Mouse (Mus musculus) stomach, postnatal 0 days (tissue): ENCODE measurements around the gene Rbm5. TPM values are rescaled to one million over a fixed set of nuclear protein-coding genes. Genes with fewer than 3 reads are reported as not detected.

Experiments
- ATAC-seq: fragments of 200-750 bp; cut with Nextera tagmentation; 2 replicates; pipeline ENCODE4 v1.8.0; 2017; ENCODE audit not compliant: low FRiP score, low TSS enrichment
- DNase-seq: peaks from one replicate; pipeline ENCODE4 v3.0.0-alpha.2; 2016; ENCODE audit warnings: low spot score
- H3K27ac ChIP-seq: fragments of 300-500 bp; sonication (generic); replicated peaks from 2 replicates; pipeline ENCODE4 v1.5.1; 2014; ENCODE audit warnings: mild to moderate bottlenecking, control low read depth
- H3K27me3 ChIP-seq: fragments of 300-500 bp; sonication (generic); 2 replicates; pipeline ENCODE4 v1.6.1; 2014; ENCODE audit warnings: low read length; ENCODE audit not compliant: control insufficient read depth, insufficient read depth
- H3K36me3 ChIP-seq: fragments of 300-500 bp; sonication (generic); 2 replicates; pipeline ENCODE4 v1.6.1; 2014; ENCODE audit warnings: low read length, mixed read lengths; ENCODE audit not compliant: control insufficient read depth, insufficient read depth
- H3K4me1 ChIP-seq: fragments of 300-500 bp; sonication (generic); replicated peaks from 2 replicates; pipeline ENCODE4 v1.6.1; 2014; ENCODE audit warnings: antibody characterized with exemption; ENCODE audit not compliant: control insufficient read depth, insufficient read depth
- H3K4me2 ChIP-seq: fragments of 300-500 bp; sonication (generic); replicated peaks from 2 replicates; pipeline ENCODE4 v1.6.1; 2014; ENCODE audit warnings: low read depth, mild to moderate bottlenecking, control low read depth, moderate library complexity
- H3K4me3 ChIP-seq: fragments of 300-500 bp; sonication (generic); 2 replicates; pipeline ENCODE4 v1.5.1; 2014; ENCODE audit warnings: low read depth, low read length, control low read depth
- H3K9ac ChIP-seq: fragments of 300-500 bp; sonication (generic); 2 replicates; pipeline ENCODE4 v1.6.1; 2014; ENCODE audit warnings: mild to moderate bottlenecking, low read length, control low read depth, mixed read lengths
- H3K9me3 ChIP-seq: fragments of 300-500 bp; sonication (generic); 2 replicates; pipeline ENCODE4 v1.6.1; 2016; ENCODE audit warnings: low read length; ENCODE audit not compliant: control insufficient read depth
- CTCF ChIP-seq: IDR thresholded peaks from 2 replicates; pipeline ENCODE4 v1.5.1; 2016; ENCODE audit warnings: antibody characterized with exemption, low read depth, mild to moderate bottlenecking, moderate library complexity
- EP300 ChIP-seq: optimal IDR thresholded peaks from 2 replicates; pipeline ENCODE3; 2016; ENCODE audit warnings: antibody characterized with exemption
- WGBS: fragments of 180-500 bp; shearing (Covaris S2); extraction: QIAGEN DNeasy Blood & Tissue Kit; methylation state at CpG from one replicate; pipeline ENCODE4 v1.1.7; 2014; 5-methylcytosine and 5-hydroxymethylcytosine counted together
- polyA plus RNA-seq: library from polyadenylated mRNA; unstranded; fragments of >200 nt; fragmentation: Nextera tagmentation; extraction: Ambion mirVana; gene quantifications from 2 replicates; pipeline ENCODE4 v1.2.1, GENCODE M21; 2015

Rbm5 gene
- polyA plus RNA-seq, 1 experiment from 2014 or later: 67.3 TPM

DNA sequence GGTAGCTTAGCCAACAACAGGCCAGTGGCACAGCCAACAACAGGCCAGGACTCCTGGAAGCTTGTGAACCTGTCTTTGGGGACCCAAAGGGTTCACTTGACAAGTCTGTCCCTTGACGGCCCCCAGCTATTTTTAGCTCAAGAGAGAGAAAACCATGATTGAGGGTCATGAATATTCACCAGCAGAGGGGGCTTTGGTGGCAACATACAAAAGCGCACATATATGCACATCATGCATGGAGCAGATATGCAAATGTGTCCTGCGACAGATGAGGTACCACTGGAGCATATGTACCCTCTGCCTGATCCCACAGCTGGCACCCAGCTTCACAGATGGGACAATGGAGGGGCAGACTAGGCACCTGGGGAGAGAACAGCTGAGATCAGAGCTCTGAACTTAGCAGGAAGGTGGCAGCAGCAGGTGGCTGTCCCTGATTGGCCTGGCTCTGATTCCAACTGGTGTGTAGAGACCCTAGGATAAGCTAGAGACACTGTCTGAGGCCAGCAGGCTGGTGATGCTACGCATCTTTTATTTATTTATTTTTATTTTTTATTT, 77.3 kb downstream of the Rbm5 start:
- ATAC-seq: no peak

DNA sequence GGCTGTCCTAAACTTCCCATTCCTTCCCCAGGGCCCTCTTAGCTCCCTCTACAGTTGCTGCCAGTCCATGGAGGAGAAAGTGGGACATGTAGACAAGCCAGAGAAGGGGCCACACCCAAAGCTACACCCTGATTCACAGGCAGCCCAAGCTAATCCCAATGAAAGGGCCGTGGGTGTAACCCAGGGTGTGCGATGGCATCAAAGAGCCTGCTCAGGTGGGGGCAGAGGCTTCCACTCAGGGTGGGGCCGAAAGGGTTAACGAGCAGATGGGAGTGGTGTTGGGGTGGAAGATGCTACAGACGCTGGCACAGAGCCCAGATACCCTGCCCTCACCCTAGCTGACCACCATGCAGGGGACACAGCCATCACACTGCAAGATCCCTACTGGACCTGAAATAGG, 78.0 kb downstream of the Rbm5 start:
- no peaks in the 10 kb centered on the region for H3K27me3 ChIP-seq
- DNase-seq (peak; percentile 14), ATAC-seq (no peak)
- 43% methylated on average over 5 of the region's 5 CpGs for WGBS
- no peaks in the 10 kb centered on the region for H3K9me3 ChIP-seq
- H3K4me2 ChIP-seq: no peak overlapping the region
- H3K9ac ChIP-seq: no peak overlapping the region
- peaks cover 8% of the 10 kb centered on the region for H3K4me1 ChIP-seq
- no peak for TF ChIP-seq EP300
- TF ChIP-seq CTCF: no peak
- H3K27ac ChIP-seq: peak overlapping the region; percentile 49; the same call in 1 of the 2 replicates
- peaks cover 10% of the 10 kb centered on the region for H3K36me3 ChIP-seq
- H3K4me3 ChIP-seq: no peak overlapping the region

More for the DNA sequence above, 77.3 kb downstream of the Rbm5 start:
- Histone ChIP-seq H3K27ac (0 out of 2 replicates have a peak overlapping the region, but pooled peaks have one; percentile 4), H3K9me3 (no peaks in the 10 kb centered on the region), H3K27me3 (no peaks in the 10 kb centered on the region), H3K4me3 (no peak overlapping the region), H3K4me2 (no peak overlapping the region), H3K36me3 (peaks cover 10% of the 10 kb centered on the region), H3K9ac (no peak overlapping the region), H3K4me1 (peaks cover 13% of the 10 kb centered on the region)
- TF ChIP-seq CTCF: peak; percentile 60
- TF ChIP-seq EP300: no peak
- WGBS: 64% methylated on average over 4 of the region's 4 CpGs
- DNase-seq: no peak

DNA sequence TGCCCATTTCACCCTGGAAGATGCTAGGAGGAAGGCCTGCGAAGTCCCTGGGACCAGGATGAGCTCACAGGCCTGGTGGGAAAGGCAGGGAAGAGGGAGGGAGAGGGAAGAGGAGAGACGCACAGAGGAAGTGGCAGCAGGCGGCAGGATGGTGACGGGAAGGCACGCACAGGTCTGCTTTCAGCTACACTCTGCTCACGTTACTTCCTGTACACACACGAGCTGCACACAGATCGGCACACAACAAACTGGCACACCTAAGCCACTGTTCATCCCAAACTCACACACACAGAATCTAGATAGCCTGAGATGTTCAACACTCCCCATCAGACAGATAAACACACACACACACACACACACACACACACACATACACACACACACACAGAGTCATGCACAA, 80.4 kb downstream of the Rbm5 start:
- WGBS: 79% methylated on average over 8 of the region's 8 CpGs

More for the DNA sequence above, 80.4 kb downstream of the Rbm5 start:
- no peaks in the 10 kb centered on the region for H3K27me3 ChIP-seq
- DNase-seq (no peak), ATAC-seq (no peak)
- H3K9ac ChIP-seq: no peak overlapping the region
- H3K4me2 ChIP-seq: no peak overlapping the region
- TF ChIP-seq EP300 (no peak), CTCF (no peak)
- H3K27ac ChIP-seq: no peak overlapping the region
- no peaks in the 10 kb centered on the region for H3K9me3 ChIP-seq
- no peak overlapping the region for H3K4me3 ChIP-seq
- peaks cover 17% of the 10 kb centered on the region for H3K36me3 ChIP-seq
- 0 out of 2 replicates have a peak, but pooled peaks cover 3% of the 10 kb centered on the region for H3K4me1 ChIP-seq

Other genes with a start within 250 kb of the Rbm5 start
- 41.9 and 43.2 TPM in 2 replicates for gene Tmem115, start 237.1 kb downstream of the Rbm5 start, polyA plus RNA-seq
- gene Cyb561d2, start 228.8 kb downstream of the Rbm5 start, polyA plus RNA-seq: 26.7 and 28.2 TPM in 2 replicates
- gene Nprl2, start 228.8 kb downstream of the Rbm5 start, polyA plus RNA-seq: 24.8 and 24.9 TPM in 2 replicates
- 0.94 and 0.97 TPM in 2 replicates for gene Zmynd10, start 223.7 kb downstream of the Rbm5 start, polyA plus RNA-seq
- 44.2 and 46.5 TPM in 2 replicates for gene Rassf1, start 219.4 kb downstream of the Rbm5 start, polyA plus RNA-seq
- 44.9 and 48.7 TPM in 2 replicates for gene Tusc2, start 207.7 kb downstream of the Rbm5 start, polyA plus RNA-seq
- 49.6 and 50.4 TPM in 2 replicates for gene Hyal2, start 203.1 kb downstream of the Rbm5 start, polyA plus RNA-seq
- gene Hyal1, start 194.1 kb downstream of the Rbm5 start, polyA plus RNA-seq: 7.2 and 8.0 TPM in 2 replicates
- 13.3 and 14.7 TPM in 2 replicates for gene Naa80, start 192.1 kb downstream of the Rbm5 start, polyA plus RNA-seq
- gene Hyal3, start 190.2 kb downstream of the Rbm5 start, polyA plus RNA-seq: 1.3 and 1.4 TPM in 2 replicates
- 35.5 and 42.7 TPM in 2 replicates for gene Ifrd2, start 183.4 kb downstream of the Rbm5 start, polyA plus RNA-seq
- gene Sema3b, start 161.8 kb downstream of the Rbm5 start, polyA plus RNA-seq: 16.3 and 19.1 TPM in 2 replicates
- 189 and 195 TPM in 2 replicates for gene Gnai2, start 135.6 kb downstream of the Rbm5 start, polyA plus RNA-seq
- gene Slc38a3, start 101.5 kb downstream of the Rbm5 start, polyA plus RNA-seq: 0.95 and 1.1 TPM in 2 replicates
- gene Gnat1, start 91.3 kb downstream of the Rbm5 start, polyA plus RNA-seq: 2.1 and 2.9 TPM in 2 replicates
- gene Sema3f, start 60.5 kb downstream of the Rbm5 start, polyA plus RNA-seq: 11.7 and 15.1 TPM in 2 replicates
- 25.3 and 25.6 TPM in 2 replicates for gene Rbm6, start 102.2 kb upstream of the Rbm5 start, polyA plus RNA-seq
- 22.9 and 23.6 TPM in 2 replicates for gene Mon1a, start 117.2 kb upstream of the Rbm5 start, polyA plus RNA-seq
- 10.4 and 10.6 TPM in 2 replicates for gene Mst1r, start 135.9 kb upstream of the Rbm5 start, polyA plus RNA-seq
- gene Actl11, start 157.5 kb upstream of the Rbm5 start, polyA plus RNA-seq: not detected in 2 replicates
- 0.62 and 0.94 TPM in 2 replicates for gene Camkv, start 164.7 kb upstream of the Rbm5 start, polyA plus RNA-seq
- 4.8 and 5.7 TPM in 2 replicates for gene Traip, start 179.1 kb upstream of the Rbm5 start, polyA plus RNA-seq
- gene Uba7, start 204.5 kb upstream of the Rbm5 start, polyA plus RNA-seq: 24.7 and 28.9 TPM in 2 replicates
- gene Gm20661, start 212.1 kb upstream of the Rbm5 start, polyA plus RNA-seq: 0.69 and 0.87 TPM in 2 replicates
- 25.9 and 27.6 TPM in 2 replicates for gene Inka1, start 214.9 kb upstream of the Rbm5 start, polyA plus RNA-seq
- 1.3 and 2.0 TPM in 2 replicates for gene Cdhr4, start 221.5 kb upstream of the Rbm5 start, polyA plus RNA-seq
- 0.18 TPM in 1 of 2 replicates, not detected in the other for gene Gm20662, start 225.4 kb upstream of the Rbm5 start, polyA plus RNA-seq
- 24.0 and 26.3 TPM in 2 replicates for gene Ip6k1, start 231.5 kb upstream of the Rbm5 start, polyA plus RNA-seq